Mouse (Mus musculus): Measurements from ENCODE around the gene Map4k3. TPM values are rescaled to one million over a fixed set of nuclear protein-coding genes. Genes with fewer than 3 reads are reported as not detected.
A peak's percentile ranks its signal among the peaks of the same experiment; 100 is the strongest.
"Not testable (repeated sequence)": the region's sequence is repeated elsewhere in the genome, so short reads cannot be mapped to it uniquely, and the experiment has no call there.

Gene Map4k3
- polyA plus RNA-seq, 1 experiment from 2014 or later: 37.5 TPM

DNA sequence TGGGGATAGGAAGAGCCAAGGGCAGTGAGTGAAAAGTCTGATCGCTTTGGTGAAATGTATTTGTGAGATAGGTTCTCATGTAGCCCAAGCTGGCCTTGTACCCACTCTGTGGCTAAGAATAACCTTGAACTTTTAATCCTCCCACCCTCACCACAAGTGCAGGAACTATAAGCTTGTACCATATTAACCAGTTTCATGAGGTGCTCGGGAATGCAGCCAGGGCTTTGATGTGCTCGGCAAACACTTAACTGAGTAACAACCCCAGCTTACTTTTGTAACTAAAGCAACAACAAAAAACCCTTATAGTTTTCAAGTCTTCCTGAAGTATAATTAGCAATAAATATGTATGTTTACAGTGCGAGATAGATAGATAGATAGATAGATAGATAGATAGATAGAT, 4.0 kb upstream of the Map4k3 start:
- WGBS: 51% methylated on average over 4 of the region's 4 CpGs
- no peak for ATAC-seq

DNA sequence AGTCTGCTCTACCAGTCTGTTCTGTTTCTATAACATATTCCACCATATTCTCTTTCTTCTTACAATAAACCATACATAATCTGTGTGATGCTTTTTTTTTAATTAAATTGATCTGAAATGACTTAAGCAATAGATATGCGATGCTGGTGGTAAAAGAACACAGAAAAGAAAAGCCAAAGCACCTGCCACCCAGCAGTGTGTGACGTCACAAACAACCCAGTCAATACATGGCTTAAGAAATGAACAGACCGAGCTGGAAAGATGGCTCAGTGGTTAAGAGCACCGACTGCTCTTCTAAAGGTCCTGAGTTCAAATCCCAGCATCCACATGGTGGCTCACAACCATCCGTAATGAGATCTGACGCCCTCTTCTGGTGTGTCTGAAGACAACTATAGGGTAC, 2.0 kb upstream of the Map4k3 start:
- H3K9ac ChIP-seq (replicated peaks; ENCODE audit: low read depth); H3K4me3 ChIP-seq (ENCODE audit: low read depth, low read length); H3K9me3 ChIP-seq (ENCODE audit: low read length); H3K36me3 ChIP-seq (ENCODE audit: insufficient read depth, low read length); ATAC-seq; H3K4me2 ChIP-seq (replicated peaks; ENCODE audit: low read depth, low read length); H3K27me3 ChIP-seq (replicated peaks; ENCODE audit: insufficient read depth, low read length); DNase-seq (ENCODE audit: low spot score); H3K27ac ChIP-seq (ENCODE audit: low read length): not testable (repeated sequence)
- WGBS: 88% methylated on average over 6 of the region's 6 CpGs
- H3K4me1 ChIP-seq (ENCODE audit: insufficient read depth, low read depth, low read length): peaks cover 10% of the 10 kb centered on the region

More for the DNA sequence above, 4.0 kb upstream of the Map4k3 start:
- Histone ChIP-seq H3K27me3 (replicated peaks; ENCODE audit: insufficient read depth, low read length) (no peaks in the 10 kb centered on the region), H3K27ac (ENCODE audit: low read length) (no peak overlapping the region), H3K4me3 (ENCODE audit: low read depth, low read length) (no peak overlapping the region), H3K4me1 (ENCODE audit: insufficient read depth, low read depth, low read length) (peaks cover 6% of the 10 kb centered on the region), H3K36me3 (ENCODE audit: insufficient read depth, low read length) (no peaks in the 10 kb centered on the region), H3K4me2 (replicated peaks; ENCODE audit: low read depth, low read length) (no peak overlapping the region), H3K9ac (replicated peaks; ENCODE audit: low read depth) (no peak overlapping the region), H3K9me3 (ENCODE audit: low read length) (no peaks in the 10 kb centered on the region)
- peak; percentile 66 for DNase-seq (ENCODE audit: low spot score)
- 0 out of 2 replicates have a peak, but pooled peaks have one; percentile 16 for TF ChIP-seq EP300 (IDR thresholded peaks at IDR 0.05)
- TF ChIP-seq CTCF (IDR thresholded peaks at IDR 0.05): no peak

- no peaks in the 10 kb centered on the region for H3K27me3 ChIP-seq (replicated peaks; ENCODE audit: insufficient read depth, low read length)
- TF ChIP-seq CTCF (IDR thresholded peaks at IDR 0.05): no peak
- TF ChIP-seq EP300 (IDR thresholded peaks at IDR 0.05): no peak
- ATAC-seq (no peak), DNase-seq (ENCODE audit: low spot score) (no peak)
- no peaks in the 10 kb centered on the region for H3K9me3 ChIP-seq (ENCODE audit: low read length)
- H3K4me1 ChIP-seq (ENCODE audit: insufficient read depth, low read depth, low read length): peaks cover 10% of the 10 kb centered on the region
- no peaks in the 10 kb centered on the region for H3K36me3 ChIP-seq (ENCODE audit: insufficient read depth, low read length)
- H3K9ac ChIP-seq (replicated peaks; ENCODE audit: low read depth): no peak overlapping the region
- H3K4me3 ChIP-seq (ENCODE audit: low read depth, low read length): no peak overlapping the region
- H3K4me2 ChIP-seq (replicated peaks; ENCODE audit: low read depth, low read length): no peak overlapping the region
- H3K27ac ChIP-seq (ENCODE audit: low read length): peak overlapping the region; percentile 99
- WGBS: 58% methylated on average over 5 of the region's 5 CpGs
Measured at GRCm38 (mm10) chr17:80729825-80730224, 1.5 kb upstream of the Map4k3 start.

GRCm38 (mm10) chr17:80729080-80729749, 930 bp upstream of the Map4k3 start:
- Histone ChIP-seq H3K9ac (replicated peaks; ENCODE audit: low read depth) (peak overlapping the region; percentile 20; the same call in 1 of the 2 replicates), H3K4me1 (ENCODE audit: insufficient read depth, low read depth, low read length) (peaks cover 10% of the 10 kb centered on the region), H3K27ac (ENCODE audit: low read length) (peak overlapping the region; percentile 99), H3K27me3 (replicated peaks; ENCODE audit: insufficient read depth, low read length) (no peaks in the 10 kb centered on the region), H3K36me3 (ENCODE audit: insufficient read depth, low read length) (no peaks in the 10 kb centered on the region), H3K4me2 (replicated peaks; ENCODE audit: low read depth, low read length) (peak overlapping the region; percentile 88; the same call in 1 of the 2 replicates), H3K9me3 (ENCODE audit: low read length) (no peaks in the 10 kb centered on the region), H3K4me3 (ENCODE audit: low read depth, low read length) (peak overlapping the region; percentile 95; the same call in 1 of the 2 replicates)
- DNase-seq (ENCODE audit: low spot score): peak; percentile 33
- no peak for ATAC-seq
- WGBS: 12% methylated on average over 9 of the region's 9 CpGs
- TF ChIP-seq CTCF (IDR thresholded peaks at IDR 0.05): no peak
- no peak for TF ChIP-seq EP300 (IDR thresholded peaks at IDR 0.05)

DNA sequence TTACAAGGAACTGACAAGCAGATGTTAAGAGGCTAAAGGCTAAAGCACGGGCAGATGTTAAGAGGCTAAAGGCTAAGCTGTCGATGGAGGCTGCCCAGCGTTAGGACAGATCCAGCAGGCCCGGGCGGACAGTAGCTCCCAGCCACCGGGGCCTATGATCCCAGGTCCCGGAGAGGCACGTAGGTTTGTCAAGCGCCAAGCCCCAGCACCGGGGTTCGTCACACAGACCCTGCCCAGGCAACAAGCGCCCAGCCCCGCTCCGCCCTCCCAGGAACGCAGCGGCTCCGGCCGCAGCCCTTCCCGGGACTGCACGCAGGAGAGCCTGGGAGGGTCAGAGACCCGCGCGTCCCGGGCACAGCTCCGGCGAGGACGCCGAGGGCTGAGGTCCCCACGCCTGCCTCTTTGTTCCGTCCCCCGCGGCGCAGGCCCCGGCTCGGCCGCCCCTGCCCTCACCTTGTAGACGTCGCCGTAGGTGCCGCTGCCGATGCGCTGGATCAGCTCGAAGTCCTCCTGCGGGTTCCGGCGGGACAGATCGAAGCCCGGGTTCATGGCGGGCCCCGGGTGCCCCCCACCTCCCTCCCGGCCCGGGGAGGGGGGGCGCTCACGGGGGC, 839 bp downstream of the Map4k3 start:
- Histone ChIP-seq H3K27me3 (replicated peaks; ENCODE audit: insufficient read depth, low read length) (no peaks in the 10 kb centered on the region), H3K9ac (replicated peaks; ENCODE audit: low read depth) (peak overlapping the region; percentile 92), H3K4me2 (replicated peaks; ENCODE audit: low read depth, low read length) (peak overlapping the region; percentile 88), H3K4me3 (ENCODE audit: low read depth, low read length) (peak overlapping the region; percentile 95), H3K4me1 (ENCODE audit: insufficient read depth, low read depth, low read length) (peaks cover 15% of the 10 kb centered on the region), H3K27ac (ENCODE audit: low read length) (peak overlapping the region; percentile 99), H3K9me3 (ENCODE audit: low read length) (no peaks in the 10 kb centered on the region), H3K36me3 (ENCODE audit: insufficient read depth, low read length) (no peaks in the 10 kb centered on the region)
- TF ChIP-seq CTCF (IDR thresholded peaks at IDR 0.05): no peak
- no peak for TF ChIP-seq EP300 (IDR thresholded peaks at IDR 0.05)
- ATAC-seq: peak; percentile 60
- 1% methylated on average over 36 of the region's 54 CpGs for WGBS
- peak; percentile 71 for DNase-seq (ENCODE audit: low spot score)

DNA sequence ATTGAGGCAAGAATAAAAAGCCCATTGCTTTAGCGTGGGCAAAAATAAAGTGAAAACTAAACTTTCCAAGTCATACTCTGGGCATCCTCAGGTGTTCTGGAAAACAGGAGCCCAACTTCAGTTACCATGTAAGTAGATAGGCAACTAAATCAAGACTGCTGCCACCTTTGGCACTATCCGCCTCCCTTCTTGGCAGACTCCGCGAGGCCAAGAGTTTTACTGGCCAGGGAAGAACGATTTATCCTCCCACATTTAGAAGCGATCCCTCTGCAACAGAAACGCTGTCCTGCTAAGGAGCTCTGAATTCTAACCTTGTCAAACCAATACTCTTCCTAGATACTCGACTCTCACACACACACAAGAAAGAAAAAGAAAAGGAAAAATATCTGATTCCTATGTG, 1.5 kb downstream of the Map4k3 start:
- peak overlapping the region; percentile 88 for H3K4me2 ChIP-seq (replicated peaks; ENCODE audit: low read depth, low read length)
- H3K27me3 ChIP-seq (replicated peaks; ENCODE audit: insufficient read depth, low read length): no peaks in the 10 kb centered on the region
- peaks cover 20% of the 10 kb centered on the region for H3K4me1 ChIP-seq (ENCODE audit: insufficient read depth, low read depth, low read length)
- no peak for ATAC-seq
- peak overlapping the region; percentile 92 for H3K9ac ChIP-seq (replicated peaks; ENCODE audit: low read depth)
- no peaks in the 10 kb centered on the region for H3K9me3 ChIP-seq (ENCODE audit: low read length)
- peak; percentile 35 for DNase-seq (ENCODE audit: low spot score)
- H3K4me3 ChIP-seq (ENCODE audit: low read depth, low read length): peak overlapping the region; percentile 95
- TF ChIP-seq EP300 (IDR thresholded peaks at IDR 0.05): no peak
- no peak for TF ChIP-seq CTCF (IDR thresholded peaks at IDR 0.05)
- no peaks in the 10 kb centered on the region for H3K36me3 ChIP-seq (ENCODE audit: insufficient read depth, low read length)
- peak overlapping the region; percentile 99 for H3K27ac ChIP-seq (ENCODE audit: low read length)
- 9% methylated on average over 8 of the region's 8 CpGs for WGBS

Data from lung, postnatal 0 days (tissue).